Mouse (Mus musculus): ENCODE measurements at regions not wholly inside any gene's neighbourhood (a gene's known extent, or its start where the extent isn't known, plus 50 kb on each side); places are given as distances from the start of the nearest gene placed in this dataset.
"Not testable (repeated sequence)": the region's sequence is repeated elsewhere in the genome, so short reads cannot be mapped to it uniquely, and the experiment has no call there.

- DNase-seq = no peak
Observed at GRCm38 (mm10) chr14:47935401-47935800, 185.2 kb upstream of the Peli2 start.

GRCm38 (mm10) chr14:47937081-47937651 lies 183.5 kb upstream of the Peli2 start:
- DNase-seq = no peak

- no peak for DNase-seq
Observed at GRCm38 (mm10) chr14:47939781-47940590, 180.6 kb upstream of the Peli2 start.

GRCm38 (mm10) chr14:47942671-47943070 lies 178.0 kb upstream of the Peli2 start:
- DNase-seq = no peak

GRCm38 (mm10) chr14:47944595-47944994 lies 176.0 kb upstream of the Peli2 start:
- no peak for DNase-seq

GRCm38 (mm10) chr14:47951041-47951440 lies 169.6 kb upstream of the Peli2 start:
- DNase-seq = no peak

GRCm38 (mm10) chr14:47958171-47958570 lies 162.5 kb upstream of the Peli2 start:
- DNase-seq = no peak

- DNase-seq = no peak
Observed at GRCm38 (mm10) chr14:47959366-47960280, 161.0 kb upstream of the Peli2 start.

- not testable (repeated sequence) for DNase-seq
Observed at GRCm38 (mm10) chr14:47964806-47965205, 155.8 kb upstream of the Peli2 start.

- no peak for DNase-seq
Observed at GRCm38 (mm10) chr14:47969871-47970270, 150.8 kb upstream of the Peli2 start.

- not testable (repeated sequence) for DNase-seq
Observed at GRCm38 (mm10) chr14:47973161-47973560, 147.5 kb upstream of the Peli2 start.

GRCm38 (mm10) chr14:47982993-47983740 lies 137.5 kb upstream of the Peli2 start:
- DNase-seq = no peak

GRCm38 (mm10) chr14:47986483-47986882 lies 134.1 kb upstream of the Peli2 start:
- DNase-seq = no peak

GRCm38 (mm10) chr14:47986941-47987340 lies 133.7 kb upstream of the Peli2 start:
- no peak for DNase-seq

- no peak for DNase-seq
Observed at GRCm38 (mm10) chr14:47987392-47988075, 133.1 kb upstream of the Peli2 start.

- no peak for DNase-seq
Observed at GRCm38 (mm10) chr14:47988131-47988530, 132.5 kb upstream of the Peli2 start.

- DNase-seq = no peak
Observed at GRCm38 (mm10) chr14:47989315-47989714, 131.3 kb upstream of the Peli2 start.

GRCm38 (mm10) chr14:47990716-47991115 lies 129.9 kb upstream of the Peli2 start:
- DNase-seq = no peak

GRCm38 (mm10) chr14:47991546-47991945 lies 129.1 kb upstream of the Peli2 start:
- no peak for DNase-seq

- DNase-seq = no peak
Observed at GRCm38 (mm10) chr14:47992091-47992490, 128.5 kb upstream of the Peli2 start.

- DNase-seq = no peak
Observed at GRCm38 (mm10) chr14:47992851-47993250, 127.8 kb upstream of the Peli2 start.

GRCm38 (mm10) chr14:47998936-47999335 lies 121.7 kb upstream of the Peli2 start:
- no peak for DNase-seq
